Mouse (Mus musculus) G1E (cell line): ENCODE measurements around the gene Gng12. TPM values are rescaled to one million over a fixed set of nuclear protein-coding genes. Genes with fewer than 3 reads are reported as not detected.

ENCODE experiments used
- ATAC-seq: 2 replicates; pipeline ENCODE4 v1.8.0; 2016; ENCODE audit warnings: mild to moderate bottlenecking; ENCODE audit not compliant: insufficient number of reproducible peaks, poor library complexity, low FRiP score, severe bottlenecking; ENCODE audit errors: extremely low read depth
- DNase-seq: peaks from one replicate; pipeline ENCODE4 v3.0.0; 2012; ENCODE audit warnings: low spot score
- H3K27me3 ChIP-seq: 2 replicates; pipeline ENCODE4 v1.6.1; 2012; ENCODE audit warnings: mild to moderate bottlenecking, low read length, inconsistent platforms; ENCODE audit not compliant: insufficient read depth
- H3K36me3 ChIP-seq: replicated peaks from 2 replicates; pipeline ENCODE3; 2012; ENCODE audit warnings: mild to moderate bottlenecking, inconsistent platforms
- H3K4me1 ChIP-seq: 2 replicates; pipeline ENCODE4 v1.6.1; 2012; ENCODE audit warnings: low read depth, low read length, inconsistent platforms, mixed read lengths; ENCODE audit not compliant: insufficient read depth
- H3K4me3 ChIP-seq: 2 replicates; pipeline ENCODE4 v1.5.1; 2012; ENCODE audit warnings: low read depth, mild to moderate bottlenecking, inconsistent platforms, low read length, moderate library complexity, mixed read lengths
- H3K9me3 ChIP-seq: replicated peaks from 2 replicates; pipeline ENCODE4 v1.6.1; 2012; ENCODE audit warnings: inconsistent platforms
- CTCF ChIP-seq: IDR thresholded peaks from 2 replicates; pipeline ENCODE4 v1.5.1; 2012; ENCODE audit warnings: low read depth, low read length, inconsistent platforms, mixed read lengths
- GATA1 ChIP-seq: IDR thresholded peaks from 2 replicates; pipeline ENCODE4 v1.6.1; 2012; ENCODE audit warnings: borderline replicate concordance, low read length, inconsistent platforms, mixed read lengths
- GATA2 ChIP-seq: IDR thresholded peaks from 2 replicates; pipeline ENCODE4 v1.6.1; 2012; ENCODE audit warnings: low read depth, low read length, inconsistent platforms, borderline replicate concordance
- POLR2AphosphoS5 ChIP-seq: IDR thresholded peaks from 2 replicates; pipeline ENCODE4 v1.6.1; 2012; ENCODE audit warnings: low read depth, low read length, inconsistent platforms; ENCODE audit not compliant: insufficient replicate concordance
- TAL1 ChIP-seq: conservative IDR thresholded peaks from 2 replicates; pipeline ENCODE4 v1.6.1; 2012; ENCODE audit warnings: low read depth, low read length, inconsistent platforms, mixed read lengths
- polyA plus RNA-seq: library from polyadenylated mRNA; stranded (reverse); fragments of >175 nt; gene quantifications from 2 replicates; pipeline ENCODE4 v1.2.3, GENCODE M21; 2012
- total RNA-seq, 2 experiments: library from RNA; stranded (forward) in 1 of 2; stranded (reverse) in 1 of 2; fragments of 200-1000 nt in 1 of 2; fragments of >200 nt in 1 of 2; fragmentation: Nextera tagmentation in 1 of 2; gene quantifications; 2 replicates each; pipeline ENCODE4 v1.2.3; 2014 to 2017

Gng12 gene
- total and polyA plus RNA-seq, 3 experiments, result 0.11 to 0.53 TPM; not detected in 1

GRCm38 (mm10) chr6:66987643-66988042 is 91.4 kb downstream of the Gng12 start:
- H3K4me1 ChIP-seq, result peaks cover 69% of the 10 kb centered on the region
- ATAC-seq (peak; percentile 55), DNase-seq (no peak)
- no peaks in the 10 kb centered on the region for H3K36me3 ChIP-seq
- no peaks in the 10 kb centered on the region for H3K9me3 ChIP-seq
- no peaks in the 10 kb centered on the region for H3K27me3 ChIP-seq
- TF ChIP-seq TAL1, result no peak
- TF ChIP-seq CTCF, result no peak
- no peak for TF ChIP-seq GATA2
- no peak for TF ChIP-seq GATA1
- no peak for TF ChIP-seq POLR2AphosphoS5
- H3K4me3 ChIP-seq, result no peak overlapping the region; the same call in 1 of the 2 replicates

- Histone ChIP-seq H3K9me3 (no peaks in the 10 kb centered on the region), H3K36me3 (no peaks in the 10 kb centered on the region), H3K4me3 (no peak overlapping the region), H3K4me1 (peaks cover 74% of the 10 kb centered on the region), H3K27me3 (no peaks in the 10 kb centered on the region)
- ATAC-seq (no peak), DNase-seq (no peak)
- TF ChIP-seq CTCF (no peak), POLR2AphosphoS5 (no peak), TAL1 (no peak), GATA1 (no peak), GATA2 (no peak)
These were observed 92.2 kb downstream of the Gng12 start for GRCm38 (mm10) chr6:66988363-66988762.

- ATAC-seq (peak; percentile 69), DNase-seq (peak; percentile 16)
- H3K9me3 ChIP-seq, result no peaks in the 10 kb centered on the region
- H3K27me3 ChIP-seq, result no peaks in the 10 kb centered on the region
- H3K4me1 ChIP-seq, result peaks cover 70% of the 10 kb centered on the region
- no peak for TF ChIP-seq GATA1
- no peak for TF ChIP-seq CTCF
- no peaks in the 10 kb centered on the region for H3K36me3 ChIP-seq
- no peak overlapping the region for H3K4me3 ChIP-seq
These were observed 92.8 kb downstream of the Gng12 start for GRCm38 (mm10) chr6:66989037-66989436.

GRCm38 (mm10) chr6:66989518-66989917 is 93.3 kb downstream of the Gng12 start:
- TF ChIP-seq POLR2AphosphoS5 (no peak), TAL1 (no peak), GATA1 (no peak), GATA2 (no peak), CTCF (no peak)
- ATAC-seq, result no peak
- Histone ChIP-seq H3K9me3 (no peaks in the 10 kb centered on the region), H3K27me3 (no peaks in the 10 kb centered on the region), H3K4me1 (peaks cover 67% of the 10 kb centered on the region), H3K36me3 (no peaks in the 10 kb centered on the region), H3K4me3 (no peak overlapping the region)
- DNase-seq, result no peak

GRCm38 (mm10) chr6:66992232-66992631 is 96.0 kb downstream of the Gng12 start:
- H3K4me3 ChIP-seq, result no peak overlapping the region
- H3K36me3 ChIP-seq, result no peaks in the 10 kb centered on the region
- peaks cover 42% of the 10 kb centered on the region for H3K4me1 ChIP-seq
- no peak for ATAC-seq
- no peaks in the 10 kb centered on the region for H3K9me3 ChIP-seq
- TF ChIP-seq POLR2AphosphoS5 (no peak), CTCF (no peak), TAL1 (no peak)
- no peaks in the 10 kb centered on the region for H3K27me3 ChIP-seq
- DNase-seq, result no peak

- TF ChIP-seq POLR2AphosphoS5, result no peak
- no peak for TF ChIP-seq TAL1
- TF ChIP-seq GATA2, result no peak
- TF ChIP-seq GATA1, result no peak
- TF ChIP-seq CTCF, result no peak
These were observed 96.6 kb downstream of the Gng12 start for GRCm38 (mm10) chr6:66992786-66993185.

GRCm38 (mm10) chr6:66994981-66995380 is 98.8 kb downstream of the Gng12 start:
- no peak overlapping the region for H3K4me3 ChIP-seq
- no peaks in the 10 kb centered on the region for H3K9me3 ChIP-seq
- H3K27me3 ChIP-seq, result no peaks in the 10 kb centered on the region
- H3K36me3 ChIP-seq, result no peaks in the 10 kb centered on the region
- no peak for DNase-seq
- H3K4me1 ChIP-seq, result peaks cover 20% of the 10 kb centered on the region
- no peak for ATAC-seq
- TF ChIP-seq POLR2AphosphoS5 (no peak), GATA2 (no peak), TAL1 (no peak), CTCF (no peak), GATA1 (no peak)

More at GRCm38 (mm10) chr6:66992786-66993185, 96.6 kb downstream of the Gng12 start:
- DNase-seq (no peak), ATAC-seq (no peak)
- H3K27me3 ChIP-seq, result no peaks in the 10 kb centered on the region
- H3K4me3 ChIP-seq, result no peak overlapping the region
- H3K9me3 ChIP-seq, result no peaks in the 10 kb centered on the region
- H3K4me1 ChIP-seq, result peaks cover 38% of the 10 kb centered on the region
- H3K36me3 ChIP-seq, result no peaks in the 10 kb centered on the region
